Mouse (Mus musculus) midbrain, postnatal 0 days (tissue): ENCODE measurements around the gene Sdr16c6. TPM values are rescaled to one million over a fixed set of nuclear protein-coding genes. Genes with fewer than 3 reads are reported as not detected.

Source experiments
- ATAC-seq: fragments of 200-750 bp; cut with Nextera tagmentation; 2 replicates; pipeline ENCODE4 v1.8.0; 2017; ENCODE audit warnings: moderate number of reproducible peaks, mild to moderate bottlenecking, moderate TSS enrichment, moderate library complexity; ENCODE audit not compliant: low FRiP score
- DNase-seq: peaks from one replicate; pipeline ENCODE4 v3.0.0-alpha.2; 2015; ENCODE audit warnings: low spot score
- H3K27ac ChIP-seq: fragments of 300-500 bp; sonication (generic); 2 replicates; pipeline ENCODE4 v1.5.1; 2014; ENCODE audit warnings: low read depth, mild to moderate bottlenecking, low read length, mixed read lengths
- H3K27me3 ChIP-seq: fragments of 300-500 bp; sonication (generic); 2 replicates; pipeline ENCODE4 v1.6.1; 2014; ENCODE audit warnings: low read length, control low read depth, mixed read lengths; ENCODE audit not compliant: insufficient read depth
- H3K36me3 ChIP-seq: fragments of 300-500 bp; sonication (generic); 2 replicates; pipeline ENCODE4 v1.6.1; 2014; ENCODE audit warnings: low read length, control low read depth, mixed read lengths; ENCODE audit not compliant: insufficient read depth
- H3K4me1 ChIP-seq: fragments of 300-500 bp; sonication (generic); 2 replicates; pipeline ENCODE4 v1.6.1; 2014; ENCODE audit warnings: mild to moderate bottlenecking, control low read depth, antibody characterized with exemption, low read length, mixed read lengths; ENCODE audit not compliant: insufficient read depth
- H3K4me2 ChIP-seq: fragments of 300-500 bp; sonication (generic); 2 replicates; pipeline ENCODE4 v1.6.1; 2014; ENCODE audit warnings: low read depth, mild to moderate bottlenecking, low read length, mixed read lengths; ENCODE audit not compliant: poor library complexity, severe bottlenecking
- H3K4me3 ChIP-seq: fragments of 300-500 bp; sonication (generic); 2 replicates; pipeline ENCODE4 v1.5.1; 2014; ENCODE audit warnings: low read depth, mild to moderate bottlenecking, low read length, moderate library complexity
- H3K9ac ChIP-seq: fragments of 300-500 bp; sonication (generic); replicated peaks from 2 replicates; pipeline ENCODE4 v1.6.1; 2014; ENCODE audit warnings: mild to moderate bottlenecking, low read length, moderate library complexity, mixed read lengths; ENCODE audit not compliant: poor library complexity, severe bottlenecking
- H3K9me3 ChIP-seq: fragments of 300-500 bp; sonication (generic); 2 replicates; pipeline ENCODE4 v1.6.1; 2016; ENCODE audit warnings: low read length, control low read depth
- CTCF ChIP-seq: IDR thresholded peaks from 2 replicates; pipeline ENCODE4 v1.5.1; 2016; ENCODE audit warnings: antibody characterized with exemption, mild to moderate bottlenecking
- WGBS: fragments of 180-500 bp; shearing (Covaris S2); extraction: QIAGEN DNeasy Blood & Tissue Kit; methylation state at CpG from one replicate; pipeline ENCODE4 v1.1.7; 2014; 5-methylcytosine and 5-hydroxymethylcytosine counted together
- polyA plus RNA-seq: library from polyadenylated mRNA; unstranded; fragments of >200 nt; fragmentation: Nextera tagmentation; extraction: Ambion mirVana; gene quantifications from 2 replicates; pipeline ENCODE4 v1.2.1, GENCODE M21; 2015
- total RNA-seq: library from RNA; depleted of rRNA; stranded (reverse); fragments of >200 nt; gene quantifications from 2 replicates; pipeline ENCODE4 v1.2.3, GENCODE M21; 2014; rRNA removed

Gene Sdr16c6
- total RNA-seq (0.22 TPM in 1 of 2 replicates, not detected in the other), polyA plus RNA-seq (not detected in 2 replicates)

DNA sequence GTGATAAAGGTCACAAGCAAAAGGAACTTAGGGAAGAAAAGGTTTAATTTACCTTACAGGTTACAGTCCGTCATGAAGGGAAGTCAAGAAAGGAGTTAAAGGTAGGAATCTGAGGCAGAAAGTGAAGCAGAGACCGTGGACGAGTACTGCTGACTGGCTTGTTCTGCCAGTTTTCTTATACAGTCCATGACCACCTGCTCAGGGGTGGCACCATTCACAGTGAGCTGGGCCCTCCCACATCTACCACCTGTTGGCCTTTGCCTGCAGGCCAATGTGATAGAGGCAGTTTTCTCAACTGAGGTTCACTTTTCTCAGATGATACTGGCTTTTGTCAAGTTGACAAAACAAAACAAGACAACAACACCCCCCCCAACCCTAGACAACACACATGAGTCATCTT, at the start of gene Sdr16c6:
Gene Sdr16c6 (minus strand): TSS at position 151 of the 400 bp plus-strand sequence.
- Histone ChIP-seq H3K9ac (no peak within 1 kb of the TSS), H3K4me2 (no peak within 1 kb of the TSS), H3K27me3 (no peaks in the 10 kb centered on the region), H3K9me3 (no peaks in the 10 kb centered on the region), H3K36me3 (no peaks in the 10 kb centered on the region), H3K4me1 (no peaks in the 10 kb centered on the region), H3K4me3 (no peak within 1 kb of the TSS), H3K27ac (no peak within 1 kb of the TSS)
- WGBS: 85% methylated on average over 3 of the region's 3 CpGs
- no peak for TF ChIP-seq CTCF
- ATAC-seq (no peak), DNase-seq (no peak)

DNA sequence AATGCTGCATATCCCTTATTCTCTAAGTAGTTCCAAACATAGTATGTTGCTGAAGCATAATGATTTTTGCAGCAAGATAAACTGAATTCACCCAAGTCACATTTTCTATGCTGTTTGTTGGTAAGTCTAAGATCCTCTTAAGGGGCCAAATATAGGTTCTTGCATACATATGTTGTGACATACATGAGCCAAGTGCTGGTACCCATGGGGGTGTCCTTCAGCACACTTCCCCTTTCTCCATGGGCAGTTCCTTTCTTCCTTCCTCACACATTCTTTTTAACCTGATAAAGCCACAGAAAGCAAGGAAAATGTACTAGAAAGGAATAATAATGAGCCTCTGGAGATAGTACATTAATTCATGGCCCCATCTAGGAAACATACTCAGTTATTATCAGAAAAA, 2.9 kb upstream of the Sdr16c6 start:
- Histone ChIP-seq H3K4me3 (no peak overlapping the region), H3K4me1 (no peaks in the 10 kb centered on the region), H3K4me2 (no peak overlapping the region), H3K36me3 (no peaks in the 10 kb centered on the region), H3K27ac (no peak overlapping the region), H3K27me3 (no peaks in the 10 kb centered on the region), H3K9ac (no peak overlapping the region), H3K9me3 (no peaks in the 10 kb centered on the region)
- TF ChIP-seq CTCF: no peak
- no peak for ATAC-seq
- DNase-seq: no peak

DNA sequence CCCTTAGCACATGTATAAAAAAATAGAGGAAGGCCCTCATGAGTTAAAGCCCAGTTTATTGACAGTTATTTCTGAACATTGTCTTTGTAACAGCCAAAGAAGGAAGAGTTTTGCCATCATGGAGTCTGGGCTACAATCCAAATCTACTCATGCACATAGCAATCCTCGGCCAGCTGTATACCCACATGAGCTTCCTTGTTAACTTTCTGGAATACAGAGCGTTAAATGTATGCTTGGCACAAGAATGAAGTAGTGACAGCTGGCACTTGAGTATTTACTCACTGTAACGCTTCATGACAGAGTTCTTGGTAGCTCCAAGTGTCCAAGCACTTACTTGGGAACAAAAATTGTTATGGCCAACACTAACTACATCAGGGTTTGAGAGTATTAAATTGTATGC, 1.8 kb upstream of the Sdr16c6 start:
- no peaks in the 10 kb centered on the region for H3K4me1 ChIP-seq
- no peaks in the 10 kb centered on the region for H3K27me3 ChIP-seq
- no peak overlapping the region for H3K9ac ChIP-seq
- no peak overlapping the region for H3K4me3 ChIP-seq
- DNase-seq (peak; percentile 54), ATAC-seq (no peak)
- H3K27ac ChIP-seq: no peak overlapping the region
- WGBS: 90% methylated on average over 3 of the region's 3 CpGs
- no peak overlapping the region for H3K4me2 ChIP-seq
- no peaks in the 10 kb centered on the region for H3K9me3 ChIP-seq
- H3K36me3 ChIP-seq: no peaks in the 10 kb centered on the region
- TF ChIP-seq CTCF: no peak

DNA sequence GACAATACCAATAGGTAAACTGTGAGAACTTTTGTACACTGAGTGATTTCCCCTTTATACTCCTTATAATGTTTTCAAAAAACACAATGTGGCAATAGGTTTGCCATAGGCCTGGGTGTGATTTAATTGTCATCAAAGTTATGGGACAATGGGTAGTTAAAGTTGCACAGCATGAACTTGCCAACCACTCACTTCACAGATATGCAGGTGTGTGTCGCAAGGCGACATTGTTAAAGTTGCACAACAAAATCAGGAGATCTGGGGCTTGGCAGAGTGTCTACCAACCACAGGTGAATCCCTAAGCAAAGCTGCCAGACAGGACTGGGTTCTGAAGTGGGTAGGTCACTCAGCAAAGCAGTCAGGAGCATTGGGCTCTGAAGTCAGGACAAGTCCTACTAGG, 1.3 kb downstream of the Sdr16c6 start:
- TF ChIP-seq CTCF: no peak
- no peaks in the 10 kb centered on the region for H3K4me1 ChIP-seq
- no peak for DNase-seq
- 92% methylated on average over 2 of the region's 2 CpGs for WGBS
- no peaks in the 10 kb centered on the region for H3K36me3 ChIP-seq
- H3K4me2 ChIP-seq: no peak overlapping the region
- H3K27ac ChIP-seq: no peak overlapping the region
- H3K4me3 ChIP-seq: no peak overlapping the region
- H3K9ac ChIP-seq: no peak overlapping the region
- no peak for ATAC-seq
- H3K27me3 ChIP-seq: no peaks in the 10 kb centered on the region
- no peaks in the 10 kb centered on the region for H3K9me3 ChIP-seq

Other genes starting within 250 kb of the Sdr16c6 start
- gene Gm11808, start 103.9 kb downstream of the Sdr16c6 start, total RNA-seq: 1,526 and 1,734 TPM in 2 replicates
- 520 and 539 TPM in 2 replicates for gene Gm11808, start 103.9 kb downstream of the Sdr16c6 start, polyA plus RNA-seq